Mouse (Mus musculus): Measurements from ENCODE around the gene Khdc4.
A peak's percentile ranks its signal among the peaks of the same experiment; 100 is the strongest.

Khdc4 gene

GRCm38 (mm10) chr3:88738641-88739040, 53.0 kb downstream of the Khdc4 start:
- DNase-seq, result peak; percentile 79 to 82

DNA sequence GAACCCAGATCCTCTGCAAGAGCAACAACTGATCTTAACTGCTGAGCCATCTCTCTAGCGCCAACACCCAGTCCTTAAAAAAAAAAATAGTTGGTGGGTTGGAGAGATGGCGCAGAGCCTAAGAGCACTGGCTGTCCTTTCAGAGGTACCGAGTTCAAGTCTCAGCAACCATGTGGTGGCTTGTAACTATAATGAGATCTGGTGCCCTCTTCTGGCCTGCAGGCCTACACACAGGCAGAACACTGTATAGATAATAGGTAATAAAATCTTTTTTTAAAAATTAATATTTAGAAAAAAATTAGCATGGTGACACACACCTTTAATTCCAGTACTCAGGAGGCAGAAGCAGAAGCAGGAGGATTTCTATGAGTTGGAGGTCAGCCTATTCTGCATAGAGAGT, 54.5 kb downstream of the Khdc4 start:
- peak; percentile 15 to 31 for DNase-seq

DNA sequence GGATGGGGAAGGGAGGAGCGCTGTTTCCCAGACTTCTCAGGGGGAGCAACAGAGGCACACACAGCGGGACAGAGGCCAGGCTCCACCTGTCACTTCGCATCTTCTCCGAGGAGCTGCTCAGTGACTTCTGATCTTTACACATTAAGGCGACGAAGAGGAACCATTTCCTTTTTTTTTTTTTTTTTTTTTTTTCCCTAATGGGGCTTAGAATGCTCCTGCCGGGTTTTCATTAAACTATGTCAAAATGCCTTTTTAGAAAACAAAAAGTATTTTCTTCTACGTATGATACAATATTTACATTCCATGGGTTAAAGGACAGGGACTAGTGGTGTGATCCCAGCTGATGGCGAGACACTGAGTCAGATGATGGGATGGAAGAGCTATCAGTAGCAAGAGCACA, 59.9 kb downstream of the Khdc4 start:
- no peak for DNase-seq

DNA sequence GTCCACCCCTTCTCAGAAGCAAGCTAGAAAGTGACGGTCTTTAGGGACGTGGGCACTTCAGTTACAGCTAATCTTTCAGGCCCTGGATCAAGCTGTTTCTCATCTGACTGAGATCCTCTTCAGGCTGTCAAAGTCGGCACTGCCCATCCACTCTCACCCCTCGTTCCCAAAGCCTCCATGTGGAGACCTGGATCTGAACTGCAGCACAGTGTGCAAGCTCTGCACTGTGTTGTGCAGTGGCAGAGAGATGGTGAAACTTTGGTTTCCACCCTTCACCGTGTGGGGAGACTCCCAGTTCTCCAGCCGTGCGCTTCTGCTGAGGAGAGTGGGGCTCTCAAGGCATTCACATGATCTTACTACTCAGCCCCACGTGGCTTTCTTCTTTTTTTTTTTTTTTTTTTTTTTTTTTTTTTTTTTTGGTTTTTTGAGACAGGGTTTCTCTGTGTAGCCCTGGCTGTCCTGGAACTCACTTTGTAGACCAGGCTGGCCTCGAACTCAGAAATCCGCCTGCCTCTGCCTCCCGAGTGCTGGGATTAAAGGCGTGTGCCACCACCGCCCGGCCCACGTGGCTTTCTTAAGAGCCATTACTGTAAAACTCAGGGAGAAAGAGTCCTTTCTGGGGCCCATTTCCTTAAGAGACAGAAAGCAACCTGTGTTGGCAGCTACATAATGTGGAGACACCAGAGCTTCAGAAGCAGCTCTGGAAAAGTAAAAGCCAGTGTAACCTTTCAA, 60.7 kb downstream of the Khdc4 start:
- DNase-seq, result no peak

GRCm38 (mm10) chr3:88746871-88747231, 61.2 kb downstream of the Khdc4 start:
- no peak for DNase-seq

DNA sequence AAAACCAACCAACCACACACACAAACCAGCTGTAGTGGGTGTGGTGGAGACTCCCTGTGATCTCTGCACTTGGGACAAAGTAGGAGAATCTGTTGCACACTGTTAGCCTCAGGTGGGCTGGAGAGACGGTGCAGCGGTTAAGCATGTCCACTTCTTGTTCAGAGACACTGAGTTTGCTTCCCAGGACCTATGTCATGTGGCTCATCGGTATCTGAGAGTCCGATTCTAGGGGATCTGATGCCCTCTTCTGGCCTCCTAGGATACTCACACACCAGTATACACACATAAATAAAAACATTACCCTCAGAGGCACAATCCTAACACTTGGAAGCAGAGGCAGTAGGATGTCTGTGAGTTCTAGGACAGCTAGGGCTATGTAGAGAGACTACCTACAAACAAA, 68.7 kb downstream of the Khdc4 start:
- DNase-seq, result no peak

DNA sequence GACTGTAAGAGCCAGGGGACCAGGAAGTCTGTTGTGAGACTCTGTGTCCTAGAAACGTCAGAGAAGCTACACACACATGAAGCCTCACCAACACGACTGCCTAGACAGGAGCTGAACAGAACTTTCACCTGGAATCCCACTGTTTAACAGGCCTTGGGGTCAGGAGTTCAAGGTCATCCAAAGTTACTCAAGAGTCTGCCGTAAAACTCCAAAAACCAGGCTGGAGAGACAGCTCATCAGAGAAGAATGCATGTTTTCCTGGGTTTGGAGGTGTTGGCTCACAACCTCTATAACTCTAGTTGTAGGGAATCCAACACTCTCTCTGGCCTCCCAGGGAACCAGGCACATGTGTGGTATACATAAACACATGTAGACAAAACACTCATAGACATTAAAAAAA, 69.9 kb downstream of the Khdc4 start:
- no peak for DNase-seq

- DNase-seq, result no peak
Measured at GRCm38 (mm10) chr3:88756276-88756675, 70.7 kb downstream of the Khdc4 start.

DNA sequence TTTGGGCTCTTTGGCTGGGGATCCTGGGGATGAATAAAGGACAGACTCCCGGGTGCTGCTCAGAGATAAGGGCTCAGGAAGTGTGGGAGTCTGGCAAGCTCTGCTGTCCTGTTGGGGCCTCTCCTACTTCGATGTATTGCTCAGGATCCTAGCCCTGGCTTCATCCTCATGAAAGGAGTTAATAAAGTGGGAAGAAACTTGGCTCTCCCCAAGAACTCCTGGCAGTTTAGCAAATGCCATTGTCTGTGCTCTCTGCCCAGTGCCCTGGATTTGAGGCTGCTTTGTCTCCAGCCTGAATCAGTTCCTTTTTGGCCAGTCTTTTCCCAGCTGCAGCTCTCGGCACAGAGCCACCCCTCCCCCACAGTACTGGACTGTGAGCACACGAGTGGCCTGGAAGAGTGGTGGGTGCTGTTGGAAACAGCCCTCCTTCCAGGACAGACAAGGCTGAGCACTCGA, 72.5 kb downstream of the Khdc4 start:
- DNase-seq, result no peak

DNA sequence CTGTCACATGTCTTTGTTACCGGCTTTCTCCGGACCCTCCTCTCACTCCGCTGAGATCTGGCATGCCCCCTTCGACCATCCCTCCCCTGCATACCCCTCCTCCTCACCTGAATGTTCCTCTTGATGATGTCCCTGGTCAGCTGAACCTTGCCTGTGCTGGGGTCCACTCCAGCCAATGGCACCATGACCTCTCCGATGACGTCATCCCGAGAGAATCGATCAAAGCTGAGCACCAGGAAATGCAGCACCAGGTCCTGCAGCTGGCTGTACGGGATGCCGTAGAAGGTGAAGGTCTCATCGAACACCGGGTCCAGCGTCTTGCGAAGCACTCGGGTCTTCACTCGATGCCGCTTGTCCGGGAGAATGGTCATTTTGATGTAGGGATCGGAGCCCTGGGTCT, 76.0 kb downstream of the Khdc4 start:
- no peak for DNase-seq

GRCm38 (mm10) chr3:88762401-88762831, 76.8 kb downstream of the Khdc4 start:
- no peak for DNase-seq

Measured in B cell, adult 2 months (primary cell).